Mouse (Mus musculus) heart, embryonic 15.5 days (tissue): ENCODE measurements around the gene Arf6. TPM values are rescaled to one million over a fixed set of nuclear protein-coding genes. Genes with fewer than 3 reads are reported as not detected.

Experiments used
- ATAC-seq: fragments of 200-750 bp; cut with Nextera tagmentation; replicated peaks from 2 replicates; pipeline ENCODE4 v1.8.0; 2017; ENCODE audit warnings: low read depth, moderate TSS enrichment; ENCODE audit not compliant: insufficient number of reproducible peaks, insufficient read depth, low FRiP score
- H3K27ac ChIP-seq: fragments of 300-500 bp; sonication (generic); 2 replicates; pipeline ENCODE4 v1.5.1; 2015; ENCODE audit warnings: mild to moderate bottlenecking, inconsistent platforms
- H3K27me3 ChIP-seq: fragments of 300-500 bp; sonication (generic); 2 replicates; pipeline ENCODE4 v1.6.1; 2015; ENCODE audit warnings: inconsistent platforms
- H3K36me3 ChIP-seq: fragments of 300-500 bp; sonication (generic); 2 replicates; pipeline ENCODE4 v1.6.1; 2015; ENCODE audit warnings: mild to moderate bottlenecking, inconsistent platforms
- H3K4me1 ChIP-seq: fragments of 300-500 bp; sonication (generic); replicated peaks from 2 replicates; pipeline ENCODE4 v1.6.1; 2015; ENCODE audit warnings: inconsistent platforms
- H3K4me2 ChIP-seq: fragments of 300-500 bp; sonication (generic); 2 replicates; pipeline ENCODE4 v1.6.1; 2015; ENCODE audit warnings: inconsistent platforms, mild to moderate bottlenecking, moderate library complexity
- H3K4me3 ChIP-seq: fragments of 300-500 bp; sonication (generic); 2 replicates; pipeline ENCODE4 v1.5.1; 2015; ENCODE audit warnings: mild to moderate bottlenecking, inconsistent platforms
- H3K9ac ChIP-seq: fragments of 300-500 bp; sonication (generic); 2 replicates; pipeline ENCODE4 v1.6.1; 2015; ENCODE audit warnings: mild to moderate bottlenecking, inconsistent platforms
- H3K9me3 ChIP-seq: fragments of 300-500 bp; sonication (generic); replicated peaks from 2 replicates; pipeline ENCODE4 v1.6.1; 2016; ENCODE audit warnings: inconsistent platforms
- WGBS: fragments of 180-500 bp; shearing (Covaris S2); methylation state at CpG from one replicate; pipeline ENCODE4 v1.1.7; 2015; ENCODE audit warnings: mixed read lengths; 5-methylcytosine and 5-hydroxymethylcytosine counted together
- polyA plus RNA-seq: library from polyadenylated mRNA; unstranded; fragments of >200 nt; fragmentation: Nextera tagmentation; extraction: Ambion mirVana; gene quantifications from 2 replicates; pipeline ENCODE4 v1.2.1, GENCODE M21; 2015

The Arf6 gene
- polyA plus RNA-seq, 1 experiment from 2014 or later = 38.2 TPM

DNA sequence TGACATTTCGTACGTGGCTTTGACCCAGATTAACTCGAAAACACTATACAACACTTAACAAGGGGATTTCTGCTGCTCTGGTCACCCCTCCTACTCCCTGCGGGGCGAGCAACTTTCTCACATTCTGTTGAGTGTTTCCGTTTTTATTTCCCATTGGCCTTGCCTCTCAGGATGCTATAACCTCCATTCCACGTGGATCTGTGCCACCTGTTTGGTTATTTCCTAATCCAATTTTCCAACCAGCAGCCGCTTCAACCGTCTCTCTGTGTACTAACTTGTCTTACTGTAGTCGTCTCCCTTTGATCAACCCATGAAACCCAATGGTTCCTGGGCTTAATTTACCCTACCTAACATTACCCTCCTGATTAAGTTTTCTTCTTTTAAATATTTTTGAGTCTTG is 21.1 kb downstream of the Arf6 start:
- 78% methylated on average over 10 of the region's 10 CpGs for WGBS
- Histone ChIP-seq H3K36me3 (no peaks in the 10 kb centered on the region), H3K4me3 (no peak overlapping the region), H3K27me3 (no peaks in the 10 kb centered on the region), H3K9me3 (no peaks in the 10 kb centered on the region), H3K9ac (no peak overlapping the region), H3K4me1 (no peaks in the 10 kb centered on the region), H3K4me2 (no peak overlapping the region), H3K27ac (no peak overlapping the region)
- ATAC-seq = no peak

GRCm38 (mm10) chr12:69394456-69394855 is 22.5 kb downstream of the Arf6 start:
- no peak overlapping the region for H3K9ac ChIP-seq
- no peaks in the 10 kb centered on the region for H3K9me3 ChIP-seq
- no peak for ATAC-seq
- H3K4me3 ChIP-seq = no peak overlapping the region
- no peaks in the 10 kb centered on the region for H3K36me3 ChIP-seq
- H3K27ac ChIP-seq = no peak overlapping the region
- no peaks in the 10 kb centered on the region for H3K4me1 ChIP-seq
- H3K27me3 ChIP-seq = no peaks in the 10 kb centered on the region
- no peak overlapping the region for H3K4me2 ChIP-seq
- 80% methylated on average over 6 of the region's 6 CpGs for WGBS

DNA sequence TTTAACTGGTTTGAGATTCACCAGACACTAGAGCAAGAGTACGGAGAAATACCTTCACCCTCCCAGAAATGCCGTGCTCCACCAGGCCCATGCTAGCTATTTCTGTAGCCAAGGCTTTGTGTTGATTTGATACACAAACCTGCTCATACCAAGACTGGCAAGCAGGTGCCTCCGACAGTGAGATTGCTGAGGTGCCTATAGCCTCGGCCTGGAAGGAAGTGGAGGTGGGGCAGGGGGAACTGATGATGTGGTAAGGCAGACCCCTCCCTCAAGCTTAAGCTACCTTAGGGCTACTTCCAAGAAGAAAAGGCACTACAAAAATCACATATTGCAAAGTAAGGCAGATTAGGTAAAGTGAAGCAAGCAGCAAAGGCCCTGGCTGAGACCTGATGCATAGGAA is 28.4 kb downstream of the Arf6 start:
- ATAC-seq = no peak
- H3K36me3 ChIP-seq = no peaks in the 10 kb centered on the region
- no peaks in the 10 kb centered on the region for H3K9me3 ChIP-seq
- no peak overlapping the region for H3K9ac ChIP-seq
- WGBS = 75% methylated on average over 4 of the region's 4 CpGs
- H3K27me3 ChIP-seq = no peaks in the 10 kb centered on the region
- no peak overlapping the region for H3K27ac ChIP-seq
- no peak overlapping the region for H3K4me3 ChIP-seq
- no peak overlapping the region for H3K4me2 ChIP-seq
- peaks cover 9% of the 10 kb centered on the region; the same call in 1 of the 2 replicates for H3K4me1 ChIP-seq

DNA sequence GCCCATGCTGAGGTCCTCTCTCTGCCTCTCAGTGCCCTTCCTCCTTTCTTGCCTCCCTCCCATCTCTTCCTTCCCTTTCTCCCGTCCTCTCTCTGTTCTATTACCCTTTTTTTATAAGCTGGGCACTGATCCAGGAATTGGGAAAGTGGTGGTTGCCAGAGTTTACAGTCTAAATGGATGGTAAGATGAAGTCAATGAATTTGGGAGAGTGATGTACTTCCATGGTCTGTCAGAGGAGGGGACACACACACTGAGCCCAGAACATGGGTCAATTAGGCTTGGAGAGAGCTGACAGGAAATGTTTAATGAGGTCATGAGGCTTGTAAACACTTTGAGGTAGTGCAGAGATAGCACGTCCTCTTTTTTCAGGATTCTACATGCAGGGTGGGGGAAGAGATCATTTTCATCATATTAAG is 28.9 kb downstream of the Arf6 start:
- H3K4me1 ChIP-seq = peaks cover 9% of the 10 kb centered on the region; the same call in 1 of the 2 replicates
- no peaks in the 10 kb centered on the region for H3K36me3 ChIP-seq
- H3K27me3 ChIP-seq = no peaks in the 10 kb centered on the region
- H3K4me3 ChIP-seq = no peak overlapping the region
- no peak overlapping the region for H3K27ac ChIP-seq
- no peaks in the 10 kb centered on the region for H3K9me3 ChIP-seq
- ATAC-seq = no peak
- WGBS = 34% methylated on average over 2 of the region's 2 CpGs
- no peak overlapping the region for H3K4me2 ChIP-seq
- no peak overlapping the region for H3K9ac ChIP-seq

DNA sequence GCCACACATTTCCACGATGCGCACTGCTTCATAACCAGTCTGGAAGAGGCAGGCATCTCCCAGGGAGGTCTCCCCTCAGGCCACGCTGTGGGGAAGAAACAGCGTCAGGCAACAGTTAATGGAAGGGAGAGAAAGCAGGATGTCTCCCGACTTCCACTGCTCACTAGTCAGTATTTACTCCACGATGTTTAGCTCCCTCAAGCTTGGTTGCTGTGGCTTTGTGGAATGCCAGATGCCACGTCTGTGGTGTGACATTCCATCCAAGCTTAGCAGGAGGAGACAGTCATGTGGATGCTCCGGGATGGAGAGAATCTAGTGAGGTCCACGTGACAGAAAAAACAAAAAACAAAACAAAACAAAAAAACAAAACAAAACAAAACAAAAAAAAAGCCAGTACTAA is 30.1 kb downstream of the Arf6 start:
- WGBS = 43% methylated on average over 9 of the region's 9 CpGs
- H3K9ac ChIP-seq = no peak overlapping the region
- ATAC-seq = no peak

GRCm38 (mm10) chr12:69402594-69403167 is 30.7 kb downstream of the Arf6 start:
- H3K36me3 ChIP-seq = no peaks in the 10 kb centered on the region
- WGBS = 89% methylated on average over 13 of the region's 13 CpGs

More for the DNA sequence above, 30.1 kb downstream of the Arf6 start:
- Histone ChIP-seq H3K9me3 (no peaks in the 10 kb centered on the region), H3K27me3 (no peaks in the 10 kb centered on the region), H3K4me1 (peaks cover 9% of the 10 kb centered on the region; the same call in 1 of the 2 replicates), H3K27ac (no peak overlapping the region), H3K36me3 (no peaks in the 10 kb centered on the region), H3K4me2 (no peak overlapping the region), H3K4me3 (no peak overlapping the region)

GRCm38 (mm10) chr12:69410767-69411166 is 38.8 kb downstream of the Arf6 start:
- ATAC-seq = no peak
- Histone ChIP-seq H3K9ac (no peak overlapping the region), H3K4me3 (no peak overlapping the region), H3K27ac (no peak overlapping the region), H3K4me1 (no peaks in the 10 kb centered on the region), H3K9me3 (no peaks in the 10 kb centered on the region), H3K27me3 (no peaks in the 10 kb centered on the region), H3K4me2 (no peak overlapping the region), H3K36me3 (no peaks in the 10 kb centered on the region)
- WGBS = 57% methylated on average over 5 of the region's 5 CpGs

More at GRCm38 (mm10) chr12:69402594-69403167, 30.7 kb downstream of the Arf6 start:
- no peak overlapping the region for H3K27ac ChIP-seq
- no peak overlapping the region for H3K9ac ChIP-seq
- H3K27me3 ChIP-seq = no peaks in the 10 kb centered on the region
- H3K4me3 ChIP-seq = no peak overlapping the region
- no peak overlapping the region for H3K4me2 ChIP-seq
- no peak for ATAC-seq
- H3K9me3 ChIP-seq = no peaks in the 10 kb centered on the region
- peaks cover 9% of the 10 kb centered on the region; the same call in 1 of the 2 replicates for H3K4me1 ChIP-seq

DNA sequence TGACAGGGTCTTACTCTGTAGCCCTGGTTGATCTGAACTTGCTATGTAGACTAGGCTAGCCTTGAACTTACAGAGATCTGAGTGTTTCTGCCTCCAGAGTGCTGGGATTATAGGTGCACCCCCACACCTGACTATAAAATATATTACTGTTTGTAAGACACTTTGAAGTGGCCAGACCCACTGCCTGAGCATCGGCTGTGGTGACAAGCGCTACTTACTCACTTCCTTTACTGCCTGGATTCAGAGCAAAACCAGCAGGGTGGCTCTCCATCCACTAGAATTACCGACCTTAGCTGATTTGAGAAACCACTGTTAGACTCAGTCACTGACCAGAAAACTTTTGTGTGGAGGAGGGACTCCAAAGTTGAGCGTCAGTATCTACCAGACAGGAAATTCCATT is 40.0 kb downstream of the Arf6 start:
- no peak overlapping the region for H3K9ac ChIP-seq
- WGBS = 54% methylated on average over 4 of the region's 4 CpGs
- H3K27me3 ChIP-seq = no peaks in the 10 kb centered on the region
- H3K4me1 ChIP-seq = no peaks in the 10 kb centered on the region
- no peak overlapping the region for H3K4me3 ChIP-seq
- ATAC-seq = no peak
- no peaks in the 10 kb centered on the region for H3K9me3 ChIP-seq
- H3K27ac ChIP-seq = no peak overlapping the region
- no peak overlapping the region for H3K4me2 ChIP-seq
- H3K36me3 ChIP-seq = no peaks in the 10 kb centered on the region

DNA sequence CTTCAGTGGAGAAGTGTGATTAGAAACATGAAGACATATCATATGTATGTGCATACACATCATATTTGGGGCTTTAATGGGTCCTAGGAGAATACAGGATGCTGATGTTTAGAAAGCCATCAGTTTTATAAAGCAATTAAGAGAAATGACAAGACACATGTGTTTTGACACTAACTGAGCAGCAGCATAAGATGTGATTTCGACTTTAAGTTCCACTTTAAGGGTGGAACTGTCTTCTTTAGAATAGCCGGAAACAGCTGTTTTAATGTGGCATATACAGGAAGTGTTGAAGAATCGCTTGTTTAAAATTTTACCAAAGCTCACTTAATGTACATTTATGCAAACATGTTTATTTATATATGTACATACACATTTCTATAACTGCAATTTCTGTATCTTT is 41.4 kb downstream of the Arf6 start:
- no peak for ATAC-seq
- H3K27ac ChIP-seq = no peak overlapping the region
- WGBS = 53% methylated on average over 3 of the region's 3 CpGs

DNA sequence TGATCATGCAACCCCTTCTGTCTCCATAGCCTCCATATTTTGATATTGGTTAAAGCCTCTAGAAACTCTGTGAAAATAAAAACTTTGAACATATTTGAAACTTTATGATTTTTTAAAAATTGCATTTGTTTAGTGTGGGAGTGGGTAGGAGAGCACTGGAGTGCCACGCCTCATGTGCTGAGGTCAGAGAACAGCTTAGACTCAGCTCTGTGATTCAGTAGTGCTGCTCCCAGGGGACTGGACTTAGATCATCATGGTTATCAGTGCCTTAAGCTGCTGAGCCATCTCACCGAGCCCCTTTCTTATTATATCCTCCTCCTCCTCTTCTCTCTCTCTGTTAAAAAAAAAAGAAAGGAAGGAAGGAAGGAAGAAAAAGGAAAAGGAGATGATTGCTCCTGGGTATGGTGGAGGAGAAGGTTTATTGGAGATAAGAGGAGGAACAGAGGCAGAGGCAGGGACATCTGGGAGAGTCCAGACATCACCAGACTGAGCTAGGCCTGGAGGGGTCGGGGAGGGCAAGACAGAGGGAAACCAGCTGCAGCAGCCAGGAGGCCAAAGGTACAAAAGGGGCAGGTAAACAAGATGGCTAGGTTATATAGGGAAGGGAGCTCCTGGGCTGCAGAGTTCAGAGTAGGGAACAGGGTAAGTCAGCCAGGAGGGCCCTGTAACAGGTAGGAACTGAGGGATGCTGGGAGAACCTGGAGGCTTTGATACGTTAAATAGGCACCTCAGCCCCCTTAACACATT is 43.0 kb downstream of the Arf6 start:
- 60% methylated on average over 4 of the region's 4 CpGs for WGBS
- no peak overlapping the region for H3K4me2 ChIP-seq
- H3K36me3 ChIP-seq = no peaks in the 10 kb centered on the region
- no peak overlapping the region for H3K9ac ChIP-seq
- no peaks in the 10 kb centered on the region for H3K4me1 ChIP-seq
- no peak overlapping the region for H3K27ac ChIP-seq
- ATAC-seq = no peak
- H3K9me3 ChIP-seq = no peaks in the 10 kb centered on the region
- H3K4me3 ChIP-seq = no peak overlapping the region
- H3K27me3 ChIP-seq = no peaks in the 10 kb centered on the region

More for the DNA sequence above, 41.4 kb downstream of the Arf6 start:
- Histone ChIP-seq H3K9ac (no peak overlapping the region), H3K36me3 (no peaks in the 10 kb centered on the region), H3K27me3 (no peaks in the 10 kb centered on the region), H3K4me1 (no peaks in the 10 kb centered on the region), H3K4me2 (no peak overlapping the region), H3K9me3 (no peaks in the 10 kb centered on the region), H3K4me3 (no peak overlapping the region)

DNA sequence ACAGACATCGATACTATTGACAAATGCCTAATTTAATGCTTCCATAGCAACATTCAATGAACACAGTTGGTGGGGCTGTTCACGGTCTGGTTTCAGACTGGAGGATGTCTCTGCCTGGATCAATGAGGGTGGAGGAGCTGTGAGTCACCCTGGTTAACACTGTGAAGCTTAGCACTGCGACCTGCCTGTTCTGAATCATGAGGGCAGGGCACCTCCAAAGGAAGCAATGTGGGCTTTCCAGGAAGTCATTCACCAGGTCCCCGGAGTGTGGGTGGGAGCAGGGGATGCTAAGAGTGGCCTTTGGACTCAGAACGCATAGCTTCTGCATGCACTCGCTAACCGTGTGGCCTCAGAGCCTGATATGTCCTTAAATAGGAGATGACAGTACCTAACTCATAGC is 44.8 kb downstream of the Arf6 start:
- no peaks in the 10 kb centered on the region for H3K4me1 ChIP-seq
- WGBS = 62% methylated on average over 7 of the region's 7 CpGs
- no peak overlapping the region for H3K4me3 ChIP-seq
- H3K27me3 ChIP-seq = no peaks in the 10 kb centered on the region
- H3K36me3 ChIP-seq = no peaks in the 10 kb centered on the region
- ATAC-seq = no peak
- H3K9ac ChIP-seq = no peak overlapping the region
- no peaks in the 10 kb centered on the region for H3K9me3 ChIP-seq
- no peak overlapping the region for H3K27ac ChIP-seq
- H3K4me2 ChIP-seq = no peak overlapping the region
